8 mouse cellular contexts compared by ENCODE assay signal in genomic region chr12:111442309-111443010, GRCm38 (mm10). TPM values are rescaled to one million over a fixed set of nuclear protein-coding genes. Genes with fewer than 3 reads are reported as not detected.
A peak's percentile ranks its signal among the peaks of the same experiment; 100 is the strongest.
DNase-seq lines count a peak whose midpoint lies in the region; ATAC-seq lines count a peak whose summit lies in the region.

Tnfaip2 (plus strand) TSS chr12:111442469.

- H3K27ac ChIP-seq in embryonic facial prominence, embryonic 12.5 days, result no peak within 1 kb of the TSS
- H3K27ac ChIP-seq in heart, embryonic 11.5 days (ENCODE audit: low read depth, low read length), result peak within 1 kb of the TSS; percentile 50; the same call in 1 of the 2 replicates
- peak within 1 kb of the TSS; percentile 47 for H3K27ac ChIP-seq in kidney, embryonic 15.5 days

- H3K27me3 ChIP-seq in embryonic facial prominence, embryonic 12.5 days, result peaks cover 74% of the 10 kb centered on the region
- peaks cover 82% of the 10 kb centered on the region for H3K27me3 ChIP-seq in heart, embryonic 11.5 days (ENCODE audit: control insufficient read depth, insufficient read depth, low read length)
- H3K27me3 ChIP-seq in kidney, embryonic 15.5 days, result peaks cover 80% of the 10 kb centered on the region

- H3K4me3 ChIP-seq in embryonic facial prominence, embryonic 12.5 days, result peak within 1 kb of the TSS; percentile 40
- peak within 1 kb of the TSS; percentile 52 for H3K4me3 ChIP-seq in heart, embryonic 11.5 days (ENCODE audit: low read depth, low read length)
- peak within 1 kb of the TSS; percentile 52 for H3K4me3 ChIP-seq in kidney, embryonic 15.5 days (replicated peaks)

- peaks cover 30% of the 10 kb centered on the region for H3K4me1 ChIP-seq in embryonic facial prominence, embryonic 12.5 days
- peaks cover 17% of the 10 kb centered on the region for H3K4me1 ChIP-seq in heart, embryonic 11.5 days (ENCODE audit: control insufficient read depth, insufficient read depth, low read length)
- peaks cover 65% of the 10 kb centered on the region for H3K4me1 ChIP-seq in kidney, embryonic 15.5 days

- no peaks in the 10 kb centered on the region for H3K9me3 ChIP-seq in embryonic facial prominence, embryonic 12.5 days
- H3K9me3 ChIP-seq in heart, embryonic 11.5 days (replicated peaks; ENCODE audit: control insufficient read depth, low read length), result no peaks in the 10 kb centered on the region
- no peaks in the 10 kb centered on the region for H3K9me3 ChIP-seq in kidney, embryonic 15.5 days (replicated peaks)

- peak; percentile 68; the same call in 1 of the 2 replicates for ATAC-seq in embryonic facial prominence, embryonic 12.5 days (ENCODE audit: insufficient number of reproducible peaks, insufficient read depth, low FRiP score, low TSS enrichment)
- peak; percentile 82 for ATAC-seq in heart, embryonic 11.5 days (replicated peaks; ENCODE audit: insufficient number of reproducible peaks, low FRiP score, low TSS enrichment)
- ATAC-seq in kidney, embryonic 15.5 days (replicated peaks; ENCODE audit: low FRiP score), result peak; percentile 88
- ATAC-seq in frontal cortex, adult (ENCODE audit: low TSS enrichment), result no peak

- peak within 1 kb of the TSS; percentile 80 for H3K4me2 ChIP-seq in embryonic facial prominence, embryonic 12.5 days (replicated peaks)
- H3K4me2 ChIP-seq in heart, embryonic 11.5 days, result peak within 1 kb of the TSS; percentile 89
- peak within 1 kb of the TSS; percentile 91 for H3K4me2 ChIP-seq in kidney, embryonic 15.5 days

- peak; percentile 24 for DNase-seq in right cerebral cortex, postnatal 25 days
- DNase-seq in right cerebral cortex, postnatal 4 days, result no peak
- DNase-seq in lung, postnatal 25 days (ENCODE audit: low spot score), result peak; percentile 81
- DNase-seq in skeletal muscle tissue, adult 2 months (ENCODE audit: low read depth, low spot score), result peak; percentile 89

- H3K36me3 ChIP-seq in embryonic facial prominence, embryonic 12.5 days, result no peaks in the 10 kb centered on the region
- no peaks in the 10 kb centered on the region for H3K36me3 ChIP-seq in heart, embryonic 11.5 days (ENCODE audit: control insufficient read depth, insufficient read depth, low read length)
- H3K36me3 ChIP-seq in kidney, embryonic 15.5 days, result no peaks in the 10 kb centered on the region

- under 1% methylated on average over 48 of the region's 48 CpGs for WGBS in embryonic facial prominence, embryonic 12.5 days
- WGBS in heart, embryonic 11.5 days (ENCODE audit: insufficient replicate concordance), result 1% methylated on average over 48 of the region's 48 CpGs
- WGBS in kidney, embryonic 15.5 days, result 1% methylated on average over 48 of the region's 48 CpGs

- H3K9ac ChIP-seq in embryonic facial prominence, embryonic 12.5 days, result 0 out of 2 replicates have a peak within 1 kb of the TSS, but pooled peaks have one; percentile 0
- H3K9ac ChIP-seq in heart, embryonic 11.5 days (ENCODE audit: low read depth, low read length), result peak within 1 kb of the TSS; percentile 67; the same call in 1 of the 2 replicates
- peak within 1 kb of the TSS; percentile 41; the same call in 1 of the 2 replicates for H3K9ac ChIP-seq in kidney, embryonic 15.5 days

RNA-seq across cellular contexts. Expression of gene Tnfaip2, which starts in this region (rescaled TPM):
- 6.2 and 6.3 TPM in 2 replicates for polyA plus RNA-seq in embryonic facial prominence, embryonic 12.5 days (2016; fragmentation: Nextera tagmentation; extraction: Ambion mirVana)
- polyA plus RNA-seq in heart, embryonic 11.5 days (2014; fragmentation: Nextera tagmentation; extraction: Ambion mirVana), result 7.7 and 11.2 TPM in 2 replicates
- 19.5 and 22.9 TPM in 2 replicates for polyA plus RNA-seq in kidney, embryonic 15.5 days (2015; fragmentation: Nextera tagmentation; extraction: Ambion mirVana)

Comparison
In these comparisons a context has a peak if more than half of its experiments do, and no peak if none do; other contexts are left out.
1. H3K9ac ChIP-seq: peak in every context shown above with its lines; median percentile 67 in heart, embryonic 11.5 days; 41 in kidney, embryonic 15.5 days; 0 in embryonic facial prominence, embryonic 12.5 days.